Mouse (Mus musculus) embryonic facial prominence, embryonic 12.5 days (tissue): ENCODE data around the gene Sost. TPM values are rescaled to one million over a fixed set of nuclear protein-coding genes. Genes with fewer than 3 reads are reported as not detected.
"Not testable (repeated sequence)": the region's sequence is repeated elsewhere in the genome, so short reads cannot be mapped to it uniquely, and the experiment has no call there.

ENCODE experiments used
- ATAC-seq: fragments of 200-750 bp; cut with Nextera tagmentation; 2 replicates; pipeline ENCODE4 v1.8.0; 2017; ENCODE audit not compliant: insufficient number of reproducible peaks, insufficient read depth, low FRiP score, low TSS enrichment
- H3K27ac ChIP-seq: fragments of 300-500 bp; sonication (generic); 2 replicates; pipeline ENCODE4 v1.5.1; 2016; ENCODE audit warnings: mild to moderate bottlenecking
- H3K27me3 ChIP-seq: fragments of 300-500 bp; sonication (generic); 2 replicates; pipeline ENCODE4 v1.6.1; 2016; ENCODE audit warnings: mild to moderate bottlenecking, moderate library complexity
- H3K36me3 ChIP-seq: fragments of 300-500 bp; sonication (generic); 2 replicates; pipeline ENCODE4 v1.6.1; 2016; ENCODE audit warnings: mild to moderate bottlenecking
- H3K4me1 ChIP-seq: fragments of 300-500 bp; sonication (generic); 2 replicates; pipeline ENCODE4 v1.6.1; 2016
- H3K4me2 ChIP-seq: fragments of 300-500 bp; sonication (generic); replicated peaks from 2 replicates; pipeline ENCODE4 v1.6.1; 2016; ENCODE audit warnings: mild to moderate bottlenecking, moderate library complexity
- H3K4me3 ChIP-seq: fragments of 300-500 bp; sonication (generic); 2 replicates; pipeline ENCODE4 v1.5.1; 2016; ENCODE audit warnings: mild to moderate bottlenecking
- H3K9ac ChIP-seq: fragments of 300-500 bp; sonication (generic); 2 replicates; pipeline ENCODE4 v1.6.1; 2016; ENCODE audit warnings: mild to moderate bottlenecking, moderate library complexity
- H3K9me3 ChIP-seq: fragments of 300-500 bp; sonication (generic); 2 replicates; pipeline ENCODE4 v1.6.1; 2016; ENCODE audit warnings: mild to moderate bottlenecking, moderate library complexity
- WGBS: fragments of 180-500 bp; shearing (Covaris S2); methylation state at CpG from one replicate; pipeline ENCODE4 v1.1.7; 2016; 5-methylcytosine and 5-hydroxymethylcytosine counted together
- polyA plus RNA-seq: library from polyadenylated mRNA; unstranded; fragments of >200 nt; fragmentation: Nextera tagmentation; extraction: Ambion mirVana; gene quantifications from 2 replicates; pipeline ENCODE4 v1.2.1, GENCODE M21; 2016

Gene Sost
- polyA plus RNA-seq, 1 experiment from 2014 or later: 0.10 TPM

DNA sequence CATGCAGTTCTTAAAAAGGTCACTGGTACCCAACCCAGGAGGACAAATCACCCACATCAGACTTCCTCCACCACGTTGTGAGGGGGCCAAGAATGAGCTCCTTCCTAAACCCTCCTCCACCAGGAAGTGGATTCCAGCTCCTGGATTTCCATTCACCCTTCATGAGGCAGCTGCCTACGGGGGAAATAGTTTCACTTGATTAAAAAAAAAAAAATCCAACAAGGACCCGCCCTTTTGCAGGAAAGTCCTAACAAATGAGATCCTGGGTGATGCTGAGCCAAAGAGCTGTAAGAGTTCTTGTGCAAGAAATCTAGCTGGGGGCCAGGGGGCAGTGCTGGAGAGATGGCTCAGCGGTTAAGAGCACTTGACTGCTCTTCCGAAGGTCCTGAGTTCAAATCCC lies 31.4 kb upstream of the Sost start:
- ATAC-seq: no peak
- H3K4me2 ChIP-seq: no peak overlapping the region
- H3K4me1 ChIP-seq: no peaks in the 10 kb centered on the region
- WGBS: 43% methylated on average over 5 of the region's 5 CpGs
- no peaks in the 10 kb centered on the region for H3K27me3 ChIP-seq
- H3K36me3 ChIP-seq: 0 out of 2 replicates have a peak, but pooled peaks cover 6% of the 10 kb centered on the region
- no peak overlapping the region for H3K9ac ChIP-seq
- no peak overlapping the region for H3K4me3 ChIP-seq
- no peak overlapping the region for H3K27ac ChIP-seq
- no peaks in the 10 kb centered on the region for H3K9me3 ChIP-seq

DNA sequence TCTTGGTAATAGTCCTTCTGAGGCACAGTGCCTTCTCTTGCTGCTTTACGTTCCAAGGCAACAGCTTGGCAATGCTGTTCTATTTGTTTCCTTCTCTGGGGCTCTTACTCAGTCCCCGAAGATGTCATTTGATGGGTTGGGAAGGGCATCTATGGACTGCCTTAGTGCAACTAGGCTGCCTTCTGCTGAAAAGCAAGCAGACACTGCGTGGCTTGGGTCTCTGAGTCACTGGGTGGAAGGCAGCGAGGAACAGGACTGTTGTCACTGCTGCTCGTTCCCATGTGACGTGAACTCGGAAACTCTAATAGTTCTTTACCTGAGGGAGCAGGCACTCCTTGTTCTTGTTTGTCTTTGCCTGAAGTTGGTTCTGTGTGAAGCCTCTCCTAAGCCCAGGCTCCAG lies 29.1 kb upstream of the Sost start:
- Histone ChIP-seq H3K27ac (no peak overlapping the region), H3K9me3 (no peaks in the 10 kb centered on the region), H3K4me3 (no peak overlapping the region), H3K36me3 (no peaks in the 10 kb centered on the region), H3K27me3 (no peaks in the 10 kb centered on the region), H3K4me1 (no peaks in the 10 kb centered on the region), H3K9ac (no peak overlapping the region), H3K4me2 (no peak overlapping the region)
- no peak for ATAC-seq
- 88% methylated on average over 7 of the region's 7 CpGs for WGBS

DNA sequence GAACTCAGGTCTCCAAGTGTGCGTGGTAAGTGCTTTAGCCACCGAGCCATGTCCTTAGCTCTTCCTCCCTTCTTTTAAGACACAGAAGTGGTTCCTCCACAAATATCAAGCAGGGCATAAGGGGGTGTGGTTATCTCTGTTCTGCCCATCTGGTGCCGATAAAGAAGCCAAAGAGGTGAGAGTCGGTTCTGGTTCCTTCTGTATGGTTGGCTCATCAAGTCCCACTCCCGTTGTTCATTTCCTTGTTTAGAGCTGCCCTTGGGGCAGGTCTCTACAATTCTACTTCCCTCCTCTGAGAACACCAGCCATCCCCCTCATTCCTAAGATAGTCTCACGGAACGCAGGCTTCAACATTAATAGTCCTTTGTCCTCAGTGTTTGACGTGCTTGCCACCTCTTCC lies 27.3 kb upstream of the Sost start:
- WGBS: 52% methylated on average over 8 of the region's 8 CpGs
- no peak overlapping the region for H3K4me2 ChIP-seq
- ATAC-seq: no peak
- no peak overlapping the region for H3K4me3 ChIP-seq
- H3K4me1 ChIP-seq: no peaks in the 10 kb centered on the region
- H3K9ac ChIP-seq: no peak overlapping the region
- H3K9me3 ChIP-seq: no peaks in the 10 kb centered on the region
- no peak overlapping the region for H3K27ac ChIP-seq
- H3K27me3 ChIP-seq: no peaks in the 10 kb centered on the region
- H3K36me3 ChIP-seq: no peaks in the 10 kb centered on the region

DNA sequence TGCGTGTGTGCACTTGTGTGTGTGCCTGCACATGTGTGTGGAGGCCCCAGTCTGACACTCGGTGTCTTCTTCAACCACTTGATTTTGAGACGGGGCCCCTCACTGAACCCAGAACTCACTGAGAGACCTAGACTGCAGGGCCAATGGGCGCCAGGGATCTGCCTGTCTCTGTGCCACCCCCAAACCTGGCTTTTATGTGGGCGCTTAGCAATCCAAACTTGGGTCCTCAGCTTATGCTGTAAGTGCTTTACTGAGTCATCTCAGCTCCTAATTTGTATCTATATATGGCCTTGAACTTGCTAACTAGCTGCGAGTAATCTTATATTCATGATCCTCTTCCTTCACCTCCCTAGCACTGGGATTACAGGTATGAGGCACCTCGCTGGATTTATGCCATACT lies 25.6 kb upstream of the Sost start:
- Histone ChIP-seq H3K4me1 (no peaks in the 10 kb centered on the region), H3K9ac (no peak overlapping the region), H3K27ac (no peak overlapping the region), H3K4me3 (no peak overlapping the region), H3K36me3 (no peaks in the 10 kb centered on the region), H3K27me3 (0 out of 2 replicates have a peak, but pooled peaks cover 3% of the 10 kb centered on the region), H3K4me2 (no peak overlapping the region), H3K9me3 (no peaks in the 10 kb centered on the region)
- ATAC-seq: no peak
- WGBS: 85% methylated on average over 7 of the region's 7 CpGs

DNA sequence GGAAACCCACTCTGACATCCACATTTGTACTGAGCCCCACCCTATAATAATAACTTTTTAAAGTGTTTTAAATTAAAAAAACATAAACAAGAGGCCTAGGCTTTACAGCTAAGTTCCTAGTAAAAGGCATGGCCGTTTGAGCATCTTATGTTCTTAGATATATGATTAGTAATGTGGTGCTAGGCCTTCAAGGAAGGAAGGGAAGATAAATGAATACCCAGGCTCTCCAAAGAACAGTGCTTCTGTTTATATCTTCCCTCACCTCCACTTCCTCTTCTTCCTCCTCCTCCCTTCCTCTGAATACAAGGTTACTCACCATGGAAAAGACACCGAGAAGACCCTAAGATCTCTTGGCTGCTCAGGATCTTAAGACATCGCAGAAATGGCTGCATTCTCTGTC lies 25.0 kb upstream of the Sost start:
- Histone ChIP-seq H3K27ac (no peak overlapping the region), H3K4me3 (no peak overlapping the region), H3K36me3 (no peaks in the 10 kb centered on the region), H3K9me3 (no peaks in the 10 kb centered on the region), H3K27me3 (0 out of 2 replicates have a peak, but pooled peaks cover 6% of the 10 kb centered on the region), H3K9ac (no peak overlapping the region), H3K4me2 (no peak overlapping the region), H3K4me1 (no peaks in the 10 kb centered on the region)
- WGBS: 81% methylated on average over 3 of the region's 3 CpGs
- ATAC-seq: no peak

DNA sequence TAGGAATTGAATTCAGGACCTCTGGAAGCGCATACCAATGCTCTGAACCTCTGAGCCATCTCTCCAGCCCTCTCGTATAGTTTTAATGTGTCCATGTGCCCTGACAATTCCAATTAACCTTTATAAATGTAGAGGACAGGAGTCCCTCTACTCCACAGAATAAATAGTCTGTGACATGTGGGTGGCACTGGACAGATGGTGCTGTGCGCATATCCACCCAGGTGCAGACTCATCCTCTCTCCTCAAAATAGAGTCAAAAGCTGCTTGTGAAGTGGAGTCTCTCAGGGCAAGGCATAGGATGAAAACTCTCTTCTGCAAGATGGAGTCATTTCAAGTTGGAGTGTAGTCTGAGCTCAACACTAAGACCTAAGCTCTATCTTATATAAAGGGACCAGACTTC lies 23.4 kb upstream of the Sost start:
- ATAC-seq: no peak
- H3K9ac ChIP-seq: no peak overlapping the region
- no peaks in the 10 kb centered on the region for H3K9me3 ChIP-seq
- WGBS: 83% methylated on average over 3 of the region's 3 CpGs
- H3K4me3 ChIP-seq: no peak overlapping the region
- H3K4me2 ChIP-seq: no peak overlapping the region
- H3K27me3 ChIP-seq: 0 out of 2 replicates have a peak, but pooled peaks cover 9% of the 10 kb centered on the region
- H3K27ac ChIP-seq: no peak overlapping the region
- no peaks in the 10 kb centered on the region; the same call in 1 of the 2 replicates for H3K4me1 ChIP-seq
- H3K36me3 ChIP-seq: no peaks in the 10 kb centered on the region

DNA sequence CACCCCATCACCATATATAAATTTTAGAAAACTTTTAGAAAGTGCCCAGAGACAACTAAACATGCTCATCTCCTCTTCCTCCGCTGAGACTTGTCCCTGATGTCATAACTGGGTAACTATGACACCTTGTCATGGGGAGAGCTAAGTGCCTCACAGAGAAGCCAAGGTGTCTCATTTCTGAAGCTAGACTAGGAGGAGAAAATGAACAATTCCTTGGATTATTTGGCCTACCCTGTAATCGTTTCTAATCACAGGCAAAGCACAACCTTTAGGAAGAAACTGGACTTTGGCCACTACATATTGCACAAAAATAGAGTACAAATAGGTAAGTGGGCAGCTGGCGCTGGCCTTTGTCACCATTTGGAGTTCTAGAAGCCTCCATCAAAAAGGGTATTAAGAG lies 20.1 kb upstream of the Sost start, which contains the start of gene Dusp3:
Dusp3 (minus strand) TSS at position 101 of the 400 bp plus-strand sequence.
- Histone ChIP-seq H3K4me1 (peaks cover 14% of the 10 kb centered on the region), H3K27me3 (0 out of 2 replicates have a peak, but pooled peaks cover 9% of the 10 kb centered on the region), H3K4me2 (no peak within 1 kb of the TSS), H3K27ac (no peak within 1 kb of the TSS), H3K4me3 (no peak within 1 kb of the TSS), H3K9ac (no peak within 1 kb of the TSS), H3K9me3 (no peaks in the 10 kb centered on the region), H3K36me3 (no peaks in the 10 kb centered on the region)
- no peak for ATAC-seq
- WGBS: 85% methylated on average over 3 of the region's 3 CpGs

DNA sequence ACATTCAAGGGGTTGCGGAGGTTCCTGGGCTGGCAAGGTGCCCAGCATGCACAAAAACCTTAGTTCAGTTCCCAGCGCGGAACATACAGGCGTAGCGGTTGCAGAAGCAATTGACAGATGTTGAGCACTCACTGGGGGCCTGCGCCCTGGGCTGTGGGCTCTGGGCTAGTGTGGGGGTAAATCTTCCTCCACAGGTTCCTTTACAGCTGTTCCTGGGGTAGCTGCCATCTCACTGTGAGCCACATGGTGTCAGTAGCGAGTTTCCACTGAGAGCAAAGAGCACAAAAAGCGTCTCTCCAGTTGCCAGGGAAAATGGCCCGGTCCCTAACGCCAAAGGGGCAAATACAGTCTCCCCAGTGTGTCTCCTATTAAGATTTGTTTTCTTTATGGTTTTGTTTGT lies 19.2 kb upstream of the Sost start:
- Histone ChIP-seq H3K4me1 (peaks cover 14% of the 10 kb centered on the region), H3K4me2 (no peak overlapping the region), H3K4me3 (no peak overlapping the region), H3K9ac (no peak overlapping the region), H3K27me3 (0 out of 2 replicates have a peak, but pooled peaks cover 9% of the 10 kb centered on the region), H3K27ac (no peak overlapping the region), H3K9me3 (no peaks in the 10 kb centered on the region), H3K36me3 (no peaks in the 10 kb centered on the region)
- ATAC-seq: peak; percentile 59; the same call in 1 of the 2 replicates
- WGBS: 8% methylated on average over 10 of the region's 10 CpGs

DNA sequence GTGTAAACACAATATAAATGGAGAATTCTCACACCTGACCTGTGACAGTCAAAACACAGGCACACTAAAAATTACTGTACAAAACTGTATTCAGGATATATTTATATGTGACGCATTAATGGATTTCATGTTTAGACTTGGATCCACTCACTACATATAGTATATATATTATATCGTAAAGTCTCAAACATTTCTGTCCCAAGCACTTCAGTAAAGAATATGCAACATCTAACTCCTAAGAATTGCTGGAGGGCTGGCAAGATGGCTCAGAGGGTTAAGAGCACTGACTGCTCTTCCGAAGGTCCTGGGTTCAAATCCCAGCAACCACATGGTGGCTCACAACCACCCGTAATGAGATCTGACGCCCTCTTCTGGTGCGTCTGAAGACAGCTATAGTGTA lies 18.6 kb upstream of the Sost start:
- H3K27me3 ChIP-seq, H3K4me3 ChIP-seq, H3K9ac ChIP-seq, H3K27ac ChIP-seq, H3K9me3 ChIP-seq, H3K36me3 ChIP-seq, ATAC-seq: not testable (repeated sequence)
- peaks cover 14% of the 10 kb centered on the region for H3K4me1 ChIP-seq
- peak overlapping the region; percentile 94; the same call in 1 of the 2 replicates for H3K4me2 ChIP-seq
- WGBS: 62% methylated on average over 6 of the region's 6 CpGs

DNA sequence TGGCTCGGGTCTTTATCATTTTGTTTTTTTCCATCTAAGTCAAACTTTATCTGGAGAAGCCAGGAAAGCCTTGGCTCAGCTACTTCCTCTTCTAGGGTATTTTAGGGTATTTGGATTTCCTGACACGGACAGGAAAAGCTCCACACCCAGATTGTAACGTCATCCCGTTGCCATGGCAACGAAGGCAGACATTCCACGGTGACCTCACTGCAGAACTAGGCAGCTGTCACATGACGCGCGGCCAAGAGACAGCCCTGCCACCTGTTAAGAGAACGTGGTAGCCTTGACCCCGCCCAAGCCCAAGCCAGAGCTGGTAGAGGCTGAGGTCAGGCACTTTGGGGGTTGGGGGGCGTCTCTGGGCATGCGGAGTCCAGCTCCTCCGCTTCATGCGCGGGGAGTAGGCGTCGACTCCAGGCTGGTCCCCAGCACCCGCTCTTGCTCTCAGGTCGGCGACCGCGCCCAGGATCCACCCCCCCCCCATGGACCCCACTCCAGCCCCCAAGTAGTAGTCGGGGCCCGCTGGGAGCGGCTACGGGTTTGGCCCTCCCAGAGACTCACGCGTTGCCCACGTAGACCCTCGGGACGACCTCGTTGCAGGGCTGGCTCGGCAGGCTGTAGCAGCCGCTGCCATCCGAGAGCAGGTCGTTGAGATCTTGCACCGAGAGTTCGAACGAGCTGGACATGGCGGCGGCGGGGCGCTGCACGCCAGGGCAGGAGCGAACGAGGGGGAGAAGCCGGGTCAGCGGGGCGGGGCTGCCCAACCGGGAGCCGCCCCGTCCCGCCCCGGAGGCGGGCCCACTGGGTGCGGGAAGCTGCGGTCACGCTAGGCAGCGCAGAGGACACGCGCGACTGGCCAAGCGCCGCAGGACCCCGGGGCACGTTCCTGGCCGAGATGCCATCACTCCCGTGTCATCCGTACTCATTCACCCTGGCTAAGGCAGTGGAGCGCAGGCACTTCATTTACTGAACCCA lies 17.5 kb upstream of the Sost start, which contains the start of gene Cfap97d1:
Cfap97d1 (plus strand) TSS at position 226 of the 972 bp plus-strand sequence.
- Histone ChIP-seq H3K9me3 (no peaks in the 10 kb centered on the region), H3K27me3 (0 out of 2 replicates have a peak, but pooled peaks cover 9% of the 10 kb centered on the region), H3K4me2 (peak within 1 kb of the TSS; percentile 94), H3K9ac (peak within 1 kb of the TSS; percentile 32), H3K4me1 (peaks cover 14% of the 10 kb centered on the region), H3K27ac (peak within 1 kb of the TSS; percentile 12; the same call in 1 of the 2 replicates), H3K4me3 (peak within 1 kb of the TSS; percentile 50), H3K36me3 (no peaks in the 10 kb centered on the region)
- 1% methylated on average over 63 of the region's 71 CpGs for WGBS
- ATAC-seq: peak; percentile 42

DNA sequence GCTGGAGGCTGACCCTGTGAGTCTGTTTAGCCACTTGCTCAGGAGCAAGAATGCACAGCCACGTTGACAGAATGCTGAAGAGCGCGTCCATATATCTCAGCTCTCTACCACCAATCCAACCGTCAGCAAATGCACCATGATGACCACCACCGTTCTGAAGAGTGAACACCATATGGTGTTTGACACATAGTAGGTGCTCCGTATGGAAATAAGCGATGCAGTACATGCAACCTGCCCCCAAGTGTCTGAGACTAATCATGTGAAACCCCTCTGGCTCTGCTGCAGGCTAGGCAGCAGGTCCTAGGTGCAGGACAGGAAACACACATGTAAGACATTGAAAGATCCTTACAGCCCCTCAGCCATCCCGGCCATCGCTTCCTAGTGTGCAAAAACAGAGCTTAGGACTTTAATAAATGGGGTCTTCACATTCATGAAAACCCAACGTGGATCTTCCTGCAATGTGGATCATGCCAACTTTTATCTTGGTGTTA lies 16.7 kb upstream of the Sost start:
- Histone ChIP-seq H3K27me3 (0 out of 2 replicates have a peak, but pooled peaks cover 9% of the 10 kb centered on the region), H3K36me3 (no peaks in the 10 kb centered on the region), H3K9ac (no peak overlapping the region), H3K9me3 (no peaks in the 10 kb centered on the region), H3K4me2 (peak overlapping the region; percentile 94), H3K27ac (no peak overlapping the region), H3K4me1 (peaks cover 14% of the 10 kb centered on the region), H3K4me3 (no peak overlapping the region)
- ATAC-seq: no peak
- WGBS: 75% methylated on average over 10 of the region's 10 CpGs
